Mouse (Mus musculus) midbrain, embryonic 11.5 days (tissue): ENCODE results near the gene Olfr895. TPM values are rescaled to one million over a fixed set of nuclear protein-coding genes. Genes with fewer than 3 reads are reported as not detected.

Experiments
- ATAC-seq: fragments of 200-750 bp; cut with Nextera tagmentation; 2 replicates; pipeline ENCODE4 v1.8.0; 2017; ENCODE audit warnings: moderate TSS enrichment, moderate library complexity; ENCODE audit not compliant: low FRiP score
- DNase-seq: peaks from one replicate; pipeline ENCODE4 v3.0.0; 2015; ENCODE audit warnings: low spot score; ENCODE audit errors: missing footprints
- H3K27ac ChIP-seq: fragments of 300-500 bp; sonication (generic); 2 replicates; pipeline ENCODE4 v1.5.1; 2014; ENCODE audit warnings: low read depth, low read length
- H3K27me3 ChIP-seq: fragments of 300-500 bp; sonication (generic); 2 replicates; pipeline ENCODE4 v1.6.1; 2014; ENCODE audit warnings: mild to moderate bottlenecking, low read length, moderate library complexity, mixed read lengths; ENCODE audit not compliant: control insufficient read depth, insufficient read depth
- H3K36me3 ChIP-seq: fragments of 300-500 bp; sonication (generic); 2 replicates; pipeline ENCODE4 v1.6.1; 2014; ENCODE audit warnings: mild to moderate bottlenecking, low read length, moderate library complexity, mixed read lengths; ENCODE audit not compliant: control insufficient read depth, insufficient read depth
- H3K4me1 ChIP-seq: fragments of 300-500 bp; sonication (generic); 2 replicates; pipeline ENCODE4 v1.6.1; 2014; ENCODE audit warnings: low read length; ENCODE audit not compliant: control insufficient read depth, insufficient read depth
- H3K4me2 ChIP-seq: fragments of 300-500 bp; sonication (generic); 2 replicates; pipeline ENCODE4 v1.6.1; 2014; ENCODE audit warnings: mild to moderate bottlenecking, moderate library complexity
- H3K4me3 ChIP-seq: fragments of 300-500 bp; sonication (generic); 2 replicates; pipeline ENCODE4 v1.5.1; 2014; ENCODE audit warnings: low read depth, low read length
- H3K9ac ChIP-seq: fragments of 300-500 bp; sonication (generic); 2 replicates; pipeline ENCODE4 v1.6.1; 2014; ENCODE audit warnings: low read length
- H3K9me3 ChIP-seq: fragments of 300-500 bp; sonication (generic); 2 replicates; pipeline ENCODE4 v1.6.1; 2016; ENCODE audit warnings: low read length; ENCODE audit not compliant: control insufficient read depth
- WGBS: fragments of 180-500 bp; shearing (Covaris S2); extraction: QIAGEN DNeasy Blood & Tissue Kit; methylation state at CpG from one replicate; pipeline ENCODE4 v1.1.7; 2014; 5-methylcytosine and 5-hydroxymethylcytosine counted together
- polyA plus RNA-seq: library from polyadenylated mRNA; unstranded; fragments of >200 nt; fragmentation: Nextera tagmentation; extraction: Ambion mirVana; gene quantifications from 2 replicates; pipeline ENCODE4 v1.2.1, GENCODE M21; 2014

The Olfr895 gene
- polyA plus RNA-seq, result not detected in 2 replicates

DNA sequence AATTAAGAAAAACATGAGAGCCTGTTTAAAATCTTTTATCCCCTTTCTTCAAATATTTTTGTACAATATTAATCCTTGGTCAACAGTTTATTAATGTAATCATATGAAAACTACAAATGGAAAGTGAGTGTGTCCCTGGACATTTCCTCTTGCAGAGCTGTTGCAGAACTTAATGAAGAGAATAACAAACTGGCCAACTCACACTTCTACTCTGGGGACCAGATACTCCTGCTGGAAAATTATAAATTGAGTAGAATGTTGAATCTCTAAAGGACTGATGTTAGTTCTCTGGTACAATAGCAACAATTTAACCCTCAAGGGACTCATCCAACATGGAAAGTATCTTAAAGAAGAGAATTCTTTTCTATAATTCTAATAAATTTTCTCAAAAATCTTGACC is at the start of gene Olfr895:
TSS of gene Olfr895 (plus strand) at position 301 of the 400 bp plus-strand sequence.
- Histone ChIP-seq H3K4me2 (no peak within 1 kb of the TSS), H3K36me3 (no peaks in the 10 kb centered on the region), H3K27me3 (no peaks in the 10 kb centered on the region), H3K4me1 (no peaks in the 10 kb centered on the region), H3K4me3 (no peak within 1 kb of the TSS), H3K9me3 (no peaks in the 10 kb centered on the region), H3K9ac (no peak within 1 kb of the TSS), H3K27ac (no peak within 1 kb of the TSS)
- DNase-seq (no peak), ATAC-seq (no peak)

DNA sequence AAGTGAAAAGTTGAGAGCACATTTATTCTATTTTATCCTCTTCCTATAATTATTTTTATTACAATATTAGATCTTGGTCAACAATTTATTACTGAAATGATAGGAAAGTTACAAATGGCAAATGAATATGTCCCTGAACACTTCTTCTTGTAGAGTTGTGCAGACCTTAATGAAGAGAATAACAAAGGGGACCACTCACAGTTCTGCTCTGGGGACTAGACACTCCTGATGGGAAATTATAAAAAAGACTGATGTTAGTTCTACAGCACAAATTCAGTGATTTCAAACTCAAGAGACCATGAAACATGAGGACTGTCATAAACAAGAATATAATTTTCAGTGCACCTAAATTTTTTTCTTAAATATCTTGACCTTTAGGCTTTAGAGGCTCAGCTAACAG is 15.2 kb upstream of the Olfr895 start, which contains the start of gene Olfr143:
TSS of gene Olfr143 (plus strand) at position 301 of the 400 bp plus-strand sequence.
- Histone ChIP-seq H3K9me3 (no peaks in the 10 kb centered on the region), H3K9ac (no peak within 1 kb of the TSS), H3K4me1 (no peaks in the 10 kb centered on the region), H3K27me3 (no peaks in the 10 kb centered on the region), H3K4me2 (no peak within 1 kb of the TSS), H3K4me3 (no peak within 1 kb of the TSS), H3K27ac (no peak within 1 kb of the TSS), H3K36me3 (no peaks in the 10 kb centered on the region)
- DNase-seq, result no peak
- ATAC-seq, result no peak

GRCm38 (mm10) chr9:38290807-38291206 is 23.2 kb downstream of the Olfr895 start, which contains the start of gene Olfr896-ps1:
Gene Olfr896-ps1 (plus strand): TSS chr9:38291107.
- no peaks in the 10 kb centered on the region for H3K4me1 ChIP-seq
- H3K9ac ChIP-seq, result no peak within 1 kb of the TSS
- DNase-seq (no peak), ATAC-seq (no peak)
- no peak within 1 kb of the TSS for H3K4me2 ChIP-seq
- WGBS, result 93% methylated on average over 1 of the region's 1 CpGs
- H3K4me3 ChIP-seq, result no peak within 1 kb of the TSS
- H3K36me3 ChIP-seq, result no peaks in the 10 kb centered on the region
- H3K27ac ChIP-seq, result no peak within 1 kb of the TSS
- no peaks in the 10 kb centered on the region for H3K9me3 ChIP-seq
- no peaks in the 10 kb centered on the region for H3K27me3 ChIP-seq

Other genes with a start within 250 kb of the Olfr895 start
- not detected in 2 replicates for gene Olfr883, start 242.0 kb upstream of the Olfr895 start, polyA plus RNA-seq
- not detected in 2 replicates for gene Olfr884, start 221.3 kb upstream of the Olfr895 start, polyA plus RNA-seq
- not detected in 2 replicates for gene Olfr885, start 206.5 kb upstream of the Olfr895 start, polyA plus RNA-seq
- not detected in 2 replicates for gene Olfr887, start 183.8 kb upstream of the Olfr895 start, polyA plus RNA-seq
- not detected in 2 replicates for gene Olfr888, start 159.7 kb upstream of the Olfr895 start, polyA plus RNA-seq
- 0.04 and 0.07 TPM in 2 replicates for gene Olfr889, start 152.7 kb upstream of the Olfr895 start, polyA plus RNA-seq
- not detected in 2 replicates for gene Olfr890, start 125.3 kb upstream of the Olfr895 start, polyA plus RNA-seq
- not detected in 2 replicates for gene Olfr891, start 87.0 kb upstream of the Olfr895 start, polyA plus RNA-seq
- not detected in 2 replicates for gene Olfr893, start 59.5 kb upstream of the Olfr895 start, polyA plus RNA-seq
- not detected in 2 replicates for gene Olfr894, start 49.8 kb upstream of the Olfr895 start, polyA plus RNA-seq
- not detected in 2 replicates for gene Olfr143, start 15.1 kb upstream of the Olfr895 start, polyA plus RNA-seq
- not detected in 2 replicates for gene Olfr896-ps1, start 23.3 kb downstream of the Olfr895 start, polyA plus RNA-seq
- not detected in 2 replicates for gene Olfr25, start 61.2 kb downstream of the Olfr895 start, polyA plus RNA-seq
- gene Olfr898, start 80.6 kb downstream of the Olfr895 start, polyA plus RNA-seq, result not detected in 2 replicates
- not detected in 2 replicates for gene Olfr250, start 99.0 kb downstream of the Olfr895 start, polyA plus RNA-seq
- not detected in 2 replicates for gene Olfr251, start 109.2 kb downstream of the Olfr895 start, polyA plus RNA-seq
- gene Olfr147, start 133.8 kb downstream of the Olfr895 start, polyA plus RNA-seq, result not detected in 2 replicates
- gene Olfr901, start 161.6 kb downstream of the Olfr895 start, polyA plus RNA-seq, result not detected in 2 replicates
- not detected in 2 replicates for gene Olfr902, start 179.8 kb downstream of the Olfr895 start, polyA plus RNA-seq
- not detected in 2 replicates for gene Olfr904, start 195.3 kb downstream of the Olfr895 start, polyA plus RNA-seq
- not detected in 2 replicates for gene Olfr905, start 203.3 kb downstream of the Olfr895 start, polyA plus RNA-seq
- gene Olfr906, start 219.2 kb downstream of the Olfr895 start, polyA plus RNA-seq, result not detected in 2 replicates
- not detected in 2 replicates for gene Olfr907, start 227.9 kb downstream of the Olfr895 start, polyA plus RNA-seq